Mouse (Mus musculus) WW6 (cell line): Measurements from ENCODE around the gene Mgat4e.
"Not testable (repeated sequence)": the region's sequence is repeated elsewhere in the genome, so short reads cannot be mapped to it uniquely, and the experiment has no call there.

ENCODE experiments used
- DNase-seq: peaks from one replicate; pipeline ENCODE4 v3.0.0-alpha.2; 2013; ENCODE audit warnings: low read depth, low spot score

Mgat4e gene

DNA sequence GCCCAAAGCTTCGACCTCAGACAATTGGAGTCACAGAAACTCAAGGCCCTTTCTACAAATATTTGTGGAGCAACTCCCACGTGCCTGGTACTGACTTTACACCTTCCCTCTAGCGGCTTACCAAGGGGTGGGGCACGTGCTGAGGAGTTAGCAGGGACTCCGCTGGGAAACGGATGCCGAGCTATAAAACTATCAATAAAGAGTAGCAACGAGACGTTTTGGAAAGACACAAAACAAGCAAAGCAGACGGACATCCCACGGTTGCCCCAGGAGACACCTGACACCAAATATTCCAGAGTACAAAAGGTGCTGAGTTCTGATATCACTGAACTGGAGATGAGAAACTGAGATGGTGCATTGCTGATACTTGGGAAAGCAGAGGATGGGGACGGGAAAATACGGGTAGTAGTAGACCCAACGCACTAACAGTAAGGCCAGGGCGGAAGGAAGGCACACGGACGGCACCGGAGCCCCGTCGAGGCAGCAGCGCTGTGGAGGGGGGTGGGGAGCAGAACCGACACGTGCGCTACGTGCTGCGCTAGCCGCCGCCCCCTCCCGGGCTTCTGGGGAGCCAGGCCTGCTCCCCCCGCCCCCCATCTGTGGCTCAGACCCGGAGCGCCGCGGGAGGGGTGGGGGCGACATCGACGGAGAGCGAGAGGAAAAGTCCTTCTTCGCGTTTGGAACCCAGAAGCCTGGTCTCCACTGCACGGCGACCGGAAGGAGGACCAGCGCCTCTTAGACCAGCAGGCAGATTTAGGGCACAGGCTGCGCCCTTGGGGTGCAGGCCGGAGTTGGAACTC is 6.6 kb upstream of the Mgat4e start:
- DNase-seq = no peak

DNA sequence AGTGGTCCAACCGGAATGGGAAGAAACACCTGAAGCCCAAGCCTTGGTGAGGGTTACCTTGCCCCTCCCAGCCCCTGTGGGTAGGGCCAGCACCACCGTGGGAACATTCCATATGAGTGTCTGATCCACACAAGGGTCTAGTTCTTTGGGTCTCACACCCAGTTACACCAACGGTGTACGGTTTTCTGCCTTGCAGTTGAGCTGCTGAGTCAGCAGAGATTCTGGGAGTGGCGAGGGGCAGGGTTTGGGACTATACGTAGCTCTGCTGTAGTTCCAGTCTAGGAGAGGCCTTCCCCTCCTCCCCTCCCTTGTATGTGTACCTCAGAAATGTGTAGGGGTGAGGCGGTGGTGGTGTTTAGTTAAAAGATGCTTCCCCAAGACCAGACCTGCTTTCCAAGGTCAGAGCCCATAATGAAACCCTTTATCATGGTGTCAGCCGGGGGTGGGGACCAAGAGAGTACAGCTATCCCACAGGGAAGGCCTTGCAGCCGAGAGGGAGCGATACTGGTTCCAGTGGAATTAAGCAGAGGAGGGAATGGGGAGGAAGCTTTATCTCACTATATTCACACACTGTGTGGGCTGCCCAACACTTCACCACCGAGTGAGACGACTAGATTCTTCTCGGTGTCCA is 5.9 kb upstream of the Mgat4e start:
- DNase-seq = no peak

DNA sequence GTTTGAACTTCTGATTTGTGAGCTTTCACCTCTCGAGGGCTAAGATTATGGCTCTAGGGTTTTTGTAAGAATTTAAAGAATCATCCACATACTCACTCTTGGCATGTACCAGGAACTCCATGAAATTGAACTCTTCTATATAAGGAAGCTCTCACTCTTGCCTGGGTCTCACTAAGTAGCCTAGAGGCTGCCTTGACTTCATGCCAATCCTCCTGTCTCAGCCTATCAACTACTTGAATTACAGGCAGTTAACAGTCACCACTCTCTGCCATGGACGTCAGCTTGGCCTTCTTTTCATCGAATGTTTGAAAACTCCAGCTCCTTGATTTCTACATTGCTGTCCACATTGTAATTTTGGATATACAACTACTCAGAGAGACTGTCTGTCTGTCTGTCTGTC is 2.9 kb upstream of the Mgat4e start:
- DNase-seq = no peak

GRCm38 (mm10) chr1:134551869-134552268 is 2.4 kb upstream of the Mgat4e start:
- DNase-seq = no peak

GRCm38 (mm10) chr1:134548231-134548630 is 1.3 kb downstream of the Mgat4e start:
- no peak for DNase-seq

- no peak for DNase-seq
Observed at GRCm38 (mm10) chr1:134540610-134541009, 8.9 kb downstream of the Mgat4e start.

- DNase-seq = no peak
Observed at GRCm38 (mm10) chr1:134535513-134535912, 14.0 kb downstream of the Mgat4e start.

DNA sequence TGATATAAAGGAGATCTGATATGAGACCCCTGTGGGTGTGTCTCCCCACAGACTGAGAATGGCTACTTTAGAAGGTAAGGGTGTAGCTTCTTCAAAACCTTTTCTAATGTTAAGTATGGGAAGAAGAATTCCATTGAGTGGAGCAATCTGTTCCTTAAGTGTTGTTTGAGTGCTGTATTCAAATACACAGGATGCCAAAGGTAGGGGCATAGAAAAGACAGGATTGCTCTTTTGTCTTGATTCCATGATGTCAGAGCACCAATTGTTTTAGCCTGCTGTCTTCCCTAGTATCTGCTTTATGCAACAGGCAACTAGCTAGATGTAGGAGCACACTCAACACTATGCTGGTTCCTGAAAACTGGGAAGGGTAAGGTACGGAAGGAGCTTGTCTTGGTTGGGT is 14.4 kb downstream of the Mgat4e start:
- peak; percentile 81 for DNase-seq

GRCm38 (mm10) chr1:134533710-134534109 is 15.8 kb downstream of the Mgat4e start:
- DNase-seq = not testable (repeated sequence)

DNA sequence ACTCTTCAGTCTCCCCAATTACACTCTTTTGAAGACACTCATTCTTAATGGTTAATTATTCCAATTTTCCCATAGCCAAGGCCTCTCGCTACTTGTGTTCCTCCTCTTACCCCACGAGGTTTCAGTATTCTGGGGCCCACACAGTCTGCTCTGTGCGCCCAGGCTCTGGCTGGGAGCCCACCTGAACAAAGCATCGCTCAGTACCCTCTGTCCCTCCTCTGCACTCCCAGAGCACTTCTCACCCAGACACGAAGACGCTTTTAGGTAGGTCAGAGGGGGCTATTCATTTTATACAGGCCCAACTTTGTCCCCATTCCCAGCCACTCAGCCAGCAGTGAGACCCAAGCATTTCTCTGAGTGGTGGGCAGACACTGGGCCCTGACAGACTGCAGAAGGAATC is 18.9 kb downstream of the Mgat4e start:
- no peak for DNase-seq

GRCm38 (mm10) chr1:134526752-134527151 is 22.7 kb downstream of the Mgat4e start:
- no peak for DNase-seq

- no peak for DNase-seq
Observed at GRCm38 (mm10) chr1:134525015-134525414, 24.5 kb downstream of the Mgat4e start.

- no peak for DNase-seq
Observed at GRCm38 (mm10) chr1:134524424-134524823, 25.1 kb downstream of the Mgat4e start.

DNA sequence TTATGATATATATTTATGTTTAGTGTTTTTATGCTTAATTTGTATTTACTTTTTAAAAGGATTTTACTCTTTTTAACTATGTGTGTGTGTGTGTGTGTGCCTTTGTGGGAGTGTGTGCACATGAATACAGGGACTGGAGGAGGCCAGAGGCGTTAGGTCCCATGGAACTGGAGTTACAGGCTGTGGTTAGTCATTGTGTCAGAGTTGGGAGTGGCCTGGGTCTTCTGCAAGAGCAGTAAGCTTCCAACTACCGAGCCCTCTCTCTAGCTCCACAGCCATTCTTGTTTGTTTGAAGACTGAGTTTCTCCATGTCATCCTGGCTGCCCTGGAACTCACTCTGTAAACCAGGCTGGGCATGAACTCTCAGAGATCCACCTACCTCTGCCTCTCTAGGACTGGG is 27.2 kb downstream of the Mgat4e start:
- DNase-seq = no peak

GRCm38 (mm10) chr1:134521163-134521562 is 28.3 kb downstream of the Mgat4e start:
- no peak for DNase-seq

GRCm38 (mm10) chr1:134520001-134520721 is 29.3 kb downstream of the Mgat4e start:
- no peak for DNase-seq

DNA sequence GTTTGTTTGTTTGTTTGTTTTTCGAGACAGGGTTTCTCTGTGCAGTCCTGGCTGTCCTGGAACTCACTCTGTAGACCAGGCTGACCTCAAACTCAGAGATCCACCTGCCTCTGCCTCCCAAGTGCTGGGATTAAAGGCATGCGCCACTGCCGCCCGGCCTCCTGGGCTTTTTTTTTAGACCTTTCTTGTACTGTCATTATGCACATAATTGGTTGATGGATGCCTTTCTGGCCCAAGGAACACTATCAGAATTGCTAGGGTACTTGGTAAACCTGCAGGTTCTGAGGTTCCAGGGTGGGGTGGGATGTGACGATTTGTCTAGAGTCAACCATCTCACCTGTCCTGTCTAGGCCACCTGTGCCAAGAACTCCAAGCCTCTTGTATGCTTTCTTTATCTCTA is 30.3 kb downstream of the Mgat4e start:
- DNase-seq = not testable (repeated sequence)

DNA sequence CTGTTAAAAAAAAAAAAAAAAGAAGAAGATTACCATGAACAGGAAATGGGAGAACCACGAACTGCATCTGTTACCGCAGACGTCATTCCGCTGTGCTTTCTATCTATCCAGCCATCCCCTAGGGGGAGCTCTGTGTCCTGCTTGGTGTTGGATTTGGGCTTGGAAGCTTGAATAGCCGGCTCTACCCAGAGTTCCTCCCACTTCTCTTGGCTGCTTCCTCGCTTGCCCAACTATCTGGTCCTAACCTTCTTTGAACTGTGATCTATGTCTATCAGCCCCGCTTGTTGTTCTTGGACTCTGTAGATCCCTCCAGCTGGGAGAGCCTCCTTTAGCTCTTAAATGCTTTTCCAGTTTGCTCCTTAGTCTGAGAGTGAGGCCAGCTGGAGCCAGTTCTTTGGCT is 30.8 kb downstream of the Mgat4e start:
- peak; percentile 75 for DNase-seq

DNA sequence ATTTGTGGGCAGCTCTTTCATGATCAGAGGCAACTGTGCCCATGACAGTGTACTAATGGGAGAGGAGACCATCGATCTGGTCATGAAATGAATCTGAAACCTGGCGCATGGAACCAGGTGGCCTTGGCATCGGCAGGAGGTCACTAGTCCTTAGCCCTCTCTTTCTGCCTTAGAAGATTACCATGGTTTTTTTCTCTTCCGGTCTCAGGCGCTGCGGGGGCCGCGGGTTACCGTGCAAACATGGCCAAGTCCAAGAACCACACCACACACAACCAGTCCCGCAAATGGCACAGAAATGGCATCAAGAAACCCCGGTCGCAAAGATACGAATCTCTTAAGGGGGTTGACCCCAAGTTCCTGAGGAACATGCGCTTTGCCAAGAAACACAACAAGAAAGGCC is 31.6 kb downstream of the Mgat4e start:
- not testable (repeated sequence) for DNase-seq

- DNase-seq = no peak
Observed at GRCm38 (mm10) chr1:134516491-134517198, 32.8 kb downstream of the Mgat4e start.

DNA sequence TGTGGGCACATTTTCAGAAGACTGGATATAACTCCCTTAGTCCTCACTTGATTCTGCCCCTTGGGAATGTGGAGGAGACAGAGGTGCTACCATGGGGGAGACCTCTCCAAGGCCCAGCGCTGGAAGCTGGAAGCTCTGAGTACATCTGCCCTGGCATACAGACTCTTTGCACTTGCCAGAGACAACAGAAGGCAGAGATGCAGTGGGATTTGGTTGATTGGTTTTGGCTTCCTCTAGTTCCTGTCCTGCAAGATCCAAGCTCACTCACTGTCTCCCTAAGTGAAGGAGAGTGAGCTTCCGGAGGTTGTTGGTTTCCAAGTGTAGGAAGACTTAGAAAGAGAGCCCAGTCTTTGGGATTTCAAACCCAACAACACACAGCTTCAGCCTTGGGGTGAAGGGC is 33.6 kb downstream of the Mgat4e start:
- no peak for DNase-seq
